Mouse (Mus musculus) gastrocnemius, adult 2 months (tissue): ENCODE results near the gene Cacna1a. TPM values are rescaled to one million over a fixed set of nuclear protein-coding genes. Genes with fewer than 3 reads are reported as not detected.

Source experiments
- DNase-seq: peaks from one replicate; pipeline ENCODE4 v3.0.0; 2022
- H3K27ac ChIP-seq: fragments of 200-600 bp; 2 replicates; pipeline ENCODE4 v1.8.1; 2022; ENCODE audit warnings: mild to moderate bottlenecking
- H3K4me3 ChIP-seq: fragments of 200-600 bp; 2 replicates; pipeline ENCODE4 v1.8.1; 2022; ENCODE audit warnings: mild to moderate bottlenecking, moderate library complexity
- CTCF ChIP-seq: fragments of 200-600 bp; IDR thresholded peaks from 2 replicates; pipeline ENCODE4 v1.8.1; 2022; ENCODE audit warnings: antibody characterized with exemption, mild to moderate bottlenecking, moderate library complexity
- intact Hi-C: fragments of 180-260 bp; cut with DNase I; formaldehyde crosslinking; loops from one replicate; pipeline ENCODE4 v1.15.1; 2025
- total RNA-seq, 2 experiments: library from RNA; stranded (reverse); gene quantifications; 2 replicates each; pipeline ENCODE4 v1.2.3; 2021

Cacna1a gene
- total RNA-seq, 2 experiments from 2014 or later: 4.7 to 6.1 TPM

- no peak overlapping the region for H3K4me3 ChIP-seq
- intact Hi-C loops: no loop called here
- H3K27ac ChIP-seq: no peak overlapping the region
- no peak for TF ChIP-seq CTCF
- no peak for DNase-seq
Measured at GRCm38 (mm10) chr8:84460698-84461097, 72.5 kb downstream of the Cacna1a start.

DNA sequence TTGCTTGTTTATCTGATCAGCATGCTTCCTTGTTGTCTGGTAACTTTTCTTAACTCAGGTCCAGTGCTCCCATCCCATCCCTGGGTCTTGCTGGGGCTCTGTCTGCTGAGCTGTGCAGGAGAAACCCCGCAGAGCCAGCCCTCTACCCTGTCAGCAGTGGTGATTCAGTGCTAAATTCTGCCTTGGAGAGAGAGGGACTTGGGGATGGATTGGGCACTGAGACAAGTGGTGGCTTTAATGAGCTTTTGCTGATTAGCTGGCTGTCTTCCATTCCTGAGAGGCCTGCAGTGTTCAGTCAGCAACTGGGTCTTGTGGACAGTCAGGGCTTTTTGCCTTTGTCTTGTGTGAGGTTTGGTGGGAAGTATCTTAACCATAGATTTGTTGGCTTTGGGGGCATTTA is 78.7 kb downstream of the Cacna1a start:
- DNase-seq: no peak
- Histone ChIP-seq H3K4me3 (no peak overlapping the region), H3K27ac (no peak overlapping the region)
- intact Hi-C loops: no loop called here
- TF ChIP-seq CTCF: no peak

DNA sequence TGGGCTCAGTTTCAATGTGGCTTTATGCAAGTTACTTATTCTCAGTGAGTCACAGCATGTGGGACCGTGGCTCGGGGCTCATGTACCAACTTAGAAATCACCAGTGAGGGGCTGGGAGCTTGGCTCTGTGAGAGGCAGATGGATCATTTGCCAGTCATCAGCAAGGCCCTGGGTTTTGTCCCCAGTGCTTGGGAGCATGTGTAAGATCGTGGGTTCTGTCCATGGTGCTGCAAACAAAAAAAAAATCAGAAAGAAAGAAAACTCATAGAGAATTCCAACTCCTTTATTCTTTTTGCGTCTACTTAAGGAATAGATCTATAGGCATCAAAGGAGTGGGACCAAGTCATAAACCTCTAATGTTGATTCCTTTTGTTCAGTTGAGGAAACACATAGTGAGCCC is 80.8 kb downstream of the Cacna1a start:
- H3K4me3 ChIP-seq: no peak overlapping the region
- H3K27ac ChIP-seq: no peak overlapping the region
- TF ChIP-seq CTCF: no peak
- DNase-seq: no peak
- intact Hi-C loops: no loop called here

DNA sequence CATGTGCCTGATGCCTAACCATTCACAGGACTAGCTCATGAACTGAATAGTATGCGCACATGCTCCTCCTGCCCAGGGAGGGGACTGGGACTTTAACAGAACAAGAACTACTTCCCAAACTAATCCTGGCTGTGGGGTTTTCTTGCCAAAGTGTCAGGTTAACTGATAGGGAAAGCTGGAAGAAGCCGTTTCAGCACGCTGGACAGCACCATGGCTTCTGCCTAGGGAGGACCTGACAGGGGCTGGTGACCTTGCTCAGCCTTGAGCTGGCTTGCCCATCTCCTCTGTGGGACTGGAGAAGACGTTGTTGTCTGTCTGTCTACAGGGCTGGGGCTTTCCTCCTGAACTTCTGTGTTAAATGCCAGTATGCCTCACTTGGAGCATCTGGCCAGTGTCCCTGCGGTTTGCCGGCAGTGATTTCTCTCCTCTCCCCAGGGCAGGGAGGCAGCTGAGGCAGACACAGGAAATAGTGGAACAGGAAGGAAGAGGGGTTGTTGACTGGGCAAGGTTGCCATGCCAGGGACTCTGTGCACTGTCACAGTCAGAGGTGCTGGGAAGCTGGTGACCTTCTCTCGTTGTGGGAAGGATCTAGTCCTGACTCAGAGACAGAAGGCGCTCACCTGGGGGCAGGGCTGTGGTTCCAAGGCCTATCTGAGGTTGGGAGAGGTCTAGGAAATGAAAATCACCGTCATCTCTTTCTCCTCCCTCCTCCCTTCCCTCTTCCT is 83.2 kb downstream of the Cacna1a start:
- peak; percentile 39 for DNase-seq
- TF ChIP-seq CTCF: no peak
- Histone ChIP-seq H3K4me3 (no peak overlapping the region), H3K27ac (no peak overlapping the region)
- intact Hi-C loops: no loop called here

DNA sequence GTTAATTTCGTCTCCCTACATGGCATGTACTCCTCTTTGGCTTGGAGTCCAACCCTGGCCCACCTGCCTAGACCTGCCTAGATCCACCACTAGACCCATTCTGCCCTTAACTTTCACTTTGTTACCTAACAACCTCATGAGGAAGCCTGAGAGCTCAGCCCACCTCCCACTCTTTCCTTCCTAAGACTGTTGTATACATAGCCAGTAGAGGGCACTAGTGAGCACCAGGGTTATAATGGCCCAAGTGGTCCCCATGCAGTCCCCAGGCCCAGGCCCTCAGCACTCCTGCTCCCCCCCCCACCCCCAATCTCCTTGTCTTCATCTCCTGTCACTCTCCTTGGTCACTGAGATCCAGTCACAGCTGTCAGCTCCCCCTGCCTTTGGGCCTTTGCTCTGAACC is 86.2 kb downstream of the Cacna1a start:
- intact Hi-C loops: no loop called here
- TF ChIP-seq CTCF: peak; percentile 44; the same call in 1 of the 2 replicates
- no peak for DNase-seq
- Histone ChIP-seq H3K4me3 (no peak overlapping the region), H3K27ac (no peak overlapping the region)

DNA sequence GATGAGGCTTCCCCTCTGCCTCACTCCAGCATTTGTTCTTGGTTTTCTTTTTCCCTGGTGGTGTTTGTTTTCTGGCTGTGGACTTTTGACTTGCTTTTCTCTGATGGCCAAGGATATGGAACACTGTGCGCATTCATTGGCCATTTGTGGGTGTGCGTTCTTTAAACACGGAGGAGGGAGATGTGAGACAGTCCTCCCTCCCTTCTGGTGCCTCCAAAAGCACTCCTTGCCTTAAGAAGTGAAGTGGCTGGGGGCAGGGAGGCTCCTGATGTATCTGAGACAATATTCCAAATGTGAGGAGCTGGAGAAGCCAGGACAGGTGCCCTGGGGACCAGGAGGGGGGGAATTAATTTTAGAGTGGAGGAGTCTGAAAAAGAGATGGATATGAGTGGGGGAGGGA is 89.1 kb downstream of the Cacna1a start:
- no peak for DNase-seq
- no peak for TF ChIP-seq CTCF
- intact Hi-C loops: no loop called here
- no peak overlapping the region for H3K27ac ChIP-seq
- no peak overlapping the region for H3K4me3 ChIP-seq

GRCm38 (mm10) chr8:84483004-84483403 is 94.8 kb downstream of the Cacna1a start:
- intact Hi-C loops: no loop called here
- no peak overlapping the region for H3K27ac ChIP-seq
- TF ChIP-seq CTCF: no peak
- H3K4me3 ChIP-seq: no peak overlapping the region
- no peak for DNase-seq

DNA sequence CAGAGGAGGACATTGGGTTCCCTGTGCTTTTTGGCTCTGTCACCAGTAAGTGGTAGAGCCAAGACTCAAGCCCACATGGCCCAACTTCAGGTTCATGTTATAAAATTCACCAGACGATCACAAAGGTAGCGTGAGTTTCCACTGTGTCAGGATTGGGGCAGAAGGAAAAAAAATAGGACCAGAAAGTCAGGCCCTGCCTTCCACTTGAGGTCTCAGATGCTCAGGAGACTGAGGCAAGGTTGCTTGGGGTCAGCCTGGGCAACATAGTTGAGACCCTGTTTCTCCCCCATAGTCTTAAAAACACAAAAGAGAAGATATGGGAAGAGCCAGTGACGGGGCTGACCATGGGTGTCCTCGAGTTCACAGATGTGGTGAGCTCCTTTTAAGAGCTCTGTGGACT is 97.1 kb downstream of the Cacna1a start:
- intact Hi-C loops: no loop called here
- no peak for TF ChIP-seq CTCF
- Histone ChIP-seq H3K4me3 (no peak overlapping the region), H3K27ac (no peak overlapping the region)
- DNase-seq: no peak

DNA sequence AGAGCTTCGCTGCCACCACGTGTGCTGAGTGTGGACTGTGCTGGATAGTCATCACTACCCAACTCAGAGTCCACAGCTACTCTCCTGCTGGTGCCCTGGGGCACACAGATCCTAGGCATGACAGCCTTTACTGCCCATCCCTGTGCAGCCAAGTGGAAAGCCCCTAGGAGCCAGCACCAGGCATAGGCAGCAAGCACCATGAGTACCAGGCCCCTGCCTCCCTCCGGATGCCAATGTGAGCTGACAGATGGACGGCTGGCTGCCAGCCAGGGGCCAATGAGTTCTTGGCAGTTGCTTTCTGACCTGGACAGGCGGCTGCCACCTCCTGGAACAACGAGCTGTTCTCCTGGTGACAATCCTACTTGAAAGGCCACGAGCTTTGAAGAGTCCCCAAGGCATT is 97.6 kb downstream of the Cacna1a start:
- Histone ChIP-seq H3K27ac (no peak overlapping the region), H3K4me3 (no peak overlapping the region)
- DNase-seq: peak; percentile 54
- TF ChIP-seq CTCF: no peak
- intact Hi-C loops: no loop called here

- intact Hi-C loops: no loop called here
- no peak overlapping the region for H3K27ac ChIP-seq
- H3K4me3 ChIP-seq: no peak overlapping the region
- no peak for TF ChIP-seq CTCF
- no peak for DNase-seq
Measured at GRCm38 (mm10) chr8:84489223-84489622, 101.0 kb downstream of the Cacna1a start.

DNA sequence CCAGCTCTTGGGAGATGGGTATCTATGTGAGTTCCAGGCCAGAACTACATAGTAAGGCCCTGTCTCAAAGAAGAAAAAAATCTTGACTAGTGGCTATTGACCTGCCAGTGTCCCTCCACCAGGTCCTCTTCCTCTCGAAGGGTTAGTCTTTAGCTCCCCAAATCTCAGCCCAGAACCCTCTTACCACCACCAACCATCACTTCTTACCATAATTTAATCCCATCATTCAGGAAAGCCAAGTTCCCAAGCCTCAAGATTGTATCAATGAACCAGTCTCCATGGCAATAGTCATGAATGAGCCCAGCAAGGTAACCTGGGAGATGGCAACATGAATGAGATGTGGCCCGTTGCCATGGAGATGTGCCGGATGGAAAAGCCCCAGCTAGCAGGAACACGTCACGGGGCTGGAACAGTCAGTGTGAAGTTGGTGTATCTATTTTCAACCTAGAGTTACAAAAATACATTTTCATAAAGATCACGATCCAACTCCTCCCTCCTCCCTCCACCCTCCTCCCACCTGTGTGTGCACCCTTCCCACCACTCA is 106.4 kb downstream of the Cacna1a start:
- no peak for DNase-seq
- TF ChIP-seq CTCF: no peak
- Histone ChIP-seq H3K27ac (no peak overlapping the region), H3K4me3 (no peak overlapping the region)
- intact Hi-C loops: no loop called here

DNA sequence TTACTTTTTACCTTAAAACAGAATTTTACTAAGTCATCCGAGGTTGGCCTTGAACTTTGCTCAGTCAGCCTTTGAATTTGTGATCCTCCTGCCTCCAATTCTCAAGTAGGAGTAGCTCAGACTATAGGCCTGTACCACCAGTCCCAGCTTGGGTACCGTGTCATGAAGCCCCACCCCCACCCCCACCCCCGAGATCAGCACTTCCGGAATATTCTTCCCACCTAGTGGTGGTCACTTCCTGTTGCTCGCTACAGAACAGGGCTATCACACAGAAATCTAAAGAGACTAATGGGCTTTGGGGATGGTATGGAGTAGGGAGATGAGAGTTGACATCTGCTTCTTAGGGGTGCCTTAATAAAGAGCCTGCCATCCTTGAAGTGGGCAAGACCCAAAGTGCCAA is 112.9 kb downstream of the Cacna1a start:
- intact Hi-C loops: no loop called here
- DNase-seq: no peak
- TF ChIP-seq CTCF: no peak
- Histone ChIP-seq H3K4me3 (peak overlapping the region; percentile 55), H3K27ac (peak overlapping the region; percentile 82)

GRCm38 (mm10) chr8:84501671-84502308 is 113.5 kb downstream of the Cacna1a start:
- peak overlapping the region; percentile 82 for H3K27ac ChIP-seq
- intact Hi-C loops: no loop called here
- DNase-seq: peak; percentile 79
- TF ChIP-seq CTCF: no peak
- H3K4me3 ChIP-seq: peak overlapping the region; percentile 55
